Comparison of ENCODE assay signal across 10 mouse cellular contexts in genomic region chr12:26068685-26069008, GRCm38 (mm10).
DNase-seq lines count a peak whose midpoint lies in the region; ATAC-seq and TF ChIP-seq lines count a peak whose summit lies in the region.
"Had no signal": no experiment of that assay in that cellular context is flagged by ENCODE, and none has a peak within 500 bp of the region (broad histone marks: within the 10 kb centered on the region; RNA-seq: fewer than 3 reads in every experiment).

No protein-coding gene starts in this region.

- no peaks in the 10 kb centered on the region for H3K27me3 ChIP-seq in lung, embryonic 15.5 days
- H3K27me3 ChIP-seq in forebrain, embryonic 12.5 days = peaks cover 22% of the 10 kb centered on the region
- peaks cover 31% of the 10 kb centered on the region for H3K27me3 ChIP-seq in limb, embryonic 10.5 days (ENCODE audit: low read depth, poor library complexity, severe bottlenecking)

- no peak overlapping the region for H3K9ac ChIP-seq in lung, embryonic 15.5 days
- H3K9ac ChIP-seq in forebrain, embryonic 12.5 days = no peak overlapping the region

- 31% methylated on average over 4 of the region's 4 CpGs for WGBS in lung, embryonic 15.5 days
- 30% methylated on average over 4 of the region's 4 CpGs for WGBS in lung, adult 2 months
- WGBS in forebrain, embryonic 12.5 days = 38% methylated on average over 4 of the region's 4 CpGs
- 37% methylated on average over 4 of the region's 4 CpGs for WGBS in limb, embryonic 10.5 days

- peak overlapping the region; percentile 49 for H3K4me2 ChIP-seq in lung, embryonic 15.5 days
- H3K4me2 ChIP-seq in forebrain, embryonic 12.5 days = peak overlapping the region; percentile 50

- no peak for TF ChIP-seq CTCF in lung, adult 2 months (IDR thresholded peaks at IDR 0.05; ENCODE audit: insufficient read depth, low read length)

- no peaks in the 10 kb centered on the region for H3K36me3 ChIP-seq in lung, embryonic 15.5 days
- H3K36me3 ChIP-seq in forebrain, embryonic 12.5 days (replicated peaks) = no peaks in the 10 kb centered on the region
- H3K36me3 ChIP-seq in limb, embryonic 10.5 days = no peaks in the 10 kb centered on the region

- DNase-seq in lung, adult 2 months = no peak
- no peak for DNase-seq in limb, embryonic 10.5 days (ENCODE audit: low spot score)
- DNase-seq in frontal cortex, postnatal 36 days (ENCODE audit: low spot score in 2 of 2) = no peak
- no peak for DNase-seq in adrenal gland, adult 18-20 months (ENCODE audit: low spot score in 2 of 2)
- no peak for DNase-seq in adipocyte (ENCODE audit: low spot score)
- DNase-seq: cerebellum, adult 18-20 months; right cerebral cortex, postnatal 4 days had no signal

- no peaks in the 10 kb centered on the region for H3K9me3 ChIP-seq in lung, embryonic 15.5 days
- no peaks in the 10 kb centered on the region for H3K9me3 ChIP-seq in forebrain, embryonic 12.5 days
- no peaks in the 10 kb centered on the region for H3K9me3 ChIP-seq in limb, embryonic 10.5 days (replicated peaks)

- TF ChIP-seq POLR2A in lung, adult 2 months (IDR thresholded peaks at IDR 0.05; ENCODE audit: borderline replicate concordance, extremely low read depth, low read depth, low read length) = no peak

- no peak overlapping the region for H3K27ac ChIP-seq in lung, embryonic 15.5 days
- H3K27ac ChIP-seq in forebrain, embryonic 12.5 days = 0 out of 2 replicates have a peak overlapping the region, but pooled peaks have one; percentile 8
- H3K27ac ChIP-seq in limb, embryonic 10.5 days = 0 out of 2 replicates have a peak overlapping the region, but pooled peaks have one; percentile 22

- no peak overlapping the region for H3K4me3 ChIP-seq in lung, embryonic 15.5 days
- no peak overlapping the region for H3K4me3 ChIP-seq in lung, adult 2 months (replicated peaks; ENCODE audit: extremely low read depth, low read depth, low read length)
- no peak overlapping the region for H3K4me3 ChIP-seq in forebrain, embryonic 12.5 days (replicated peaks)
- H3K4me3 ChIP-seq in limb, embryonic 10.5 days = peak overlapping the region; percentile 36

- H3K4me1 ChIP-seq in lung, embryonic 15.5 days = peaks cover 10% of the 10 kb centered on the region
- no peaks in the 10 kb centered on the region for H3K4me1 ChIP-seq in lung, adult 2 months (ENCODE audit: control insufficient read depth, insufficient read depth, low read length)
- peaks cover 13% of the 10 kb centered on the region for H3K4me1 ChIP-seq in forebrain, embryonic 12.5 days
- H3K4me1 ChIP-seq in limb, embryonic 10.5 days = peaks cover 11% of the 10 kb centered on the region

- no peak for ATAC-seq in lung, embryonic 15.5 days (ENCODE audit: borderline replicate concordance, extremely low read depth, low FRiP score, low TSS enrichment)
- ATAC-seq in forebrain, embryonic 12.5 days (ENCODE audit: low FRiP score) = no peak
- peak; percentile 32; the same call in 1 of the 2 replicates for ATAC-seq in monocyte, adult 5-6 weeks (replicated peaks; ENCODE audit: insufficient number of reproducible peaks, low FRiP score, low TSS enrichment, poor library complexity, severe bottlenecking)
